Mouse (Mus musculus): ENCODE data around the gene 1700067K01Rik.

DNA sequence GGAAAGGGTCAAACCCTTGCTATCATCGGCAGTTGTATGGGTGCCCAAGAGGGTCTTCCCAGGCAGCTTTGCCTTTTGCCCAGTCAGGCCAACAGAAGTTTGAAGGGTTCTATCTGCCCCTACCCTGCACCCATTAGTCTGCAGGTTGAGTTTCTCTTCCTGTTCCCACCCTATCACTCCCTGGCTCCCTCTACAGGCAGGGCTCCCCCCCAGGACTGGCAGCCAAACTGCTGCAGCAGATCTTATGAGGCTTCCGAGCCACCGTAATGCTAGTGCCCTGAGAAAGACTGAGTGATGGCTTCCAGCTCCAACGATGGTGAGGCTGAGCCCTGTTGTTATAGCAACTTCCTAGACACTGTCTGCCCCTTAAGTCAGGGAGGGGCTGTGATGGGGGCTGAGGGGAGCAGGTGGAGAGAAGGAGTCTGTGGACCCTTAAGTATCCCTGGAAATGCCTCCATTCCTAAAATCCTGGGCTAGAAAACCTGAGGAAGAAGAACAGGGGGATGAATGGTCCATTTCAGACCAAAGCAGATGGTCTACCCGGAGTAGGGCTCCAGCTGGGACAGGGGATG lies 24.4 kb upstream of the 1700067K01Rik start:
- TF ChIP-seq EP300 (IDR thresholded peaks at IDR 0.05; ENCODE audit: insufficient read depth, low read depth, low read length) (no peak), CTCF (IDR thresholded peaks at IDR 0.05) (peak; percentile 50), POLR2A (IDR thresholded peaks at IDR 0.05; ENCODE audit: insufficient read depth, low read depth, low read length) (no peak)
